Mouse (Mus musculus) left cerebral cortex, postnatal 10 days (tissue): ENCODE measurements around the gene Kcna2. TPM values are rescaled to one million over a fixed set of nuclear protein-coding genes. Genes with fewer than 3 reads are reported as not detected.
A peak's percentile ranks its signal among the peaks of the same experiment; 100 is the strongest.

Source experiments
- DNase-seq, 2 experiments: peaks; one replicate each; pipeline ENCODE4 v3.0.0; 2021 to 2022; ENCODE audit warnings: low spot score in 2 of 2, mixed read lengths in 1 of 2; ENCODE audit errors: extremely low spot score in 1 of 2
- intact Hi-C: fragments of 180-260 bp; cut with DNase I; formaldehyde crosslinking; loops from one replicate; pipeline ENCODE4 v1.15.1; 2025
- total RNA-seq, 2 experiments: library from RNA; stranded (reverse); gene quantifications; 2 replicates each; pipeline ENCODE4 v1.2.3; 2021

The Kcna2 gene
- total RNA-seq, 2 experiments from 2014 or later, result 54.9 to 58.4 TPM

DNA sequence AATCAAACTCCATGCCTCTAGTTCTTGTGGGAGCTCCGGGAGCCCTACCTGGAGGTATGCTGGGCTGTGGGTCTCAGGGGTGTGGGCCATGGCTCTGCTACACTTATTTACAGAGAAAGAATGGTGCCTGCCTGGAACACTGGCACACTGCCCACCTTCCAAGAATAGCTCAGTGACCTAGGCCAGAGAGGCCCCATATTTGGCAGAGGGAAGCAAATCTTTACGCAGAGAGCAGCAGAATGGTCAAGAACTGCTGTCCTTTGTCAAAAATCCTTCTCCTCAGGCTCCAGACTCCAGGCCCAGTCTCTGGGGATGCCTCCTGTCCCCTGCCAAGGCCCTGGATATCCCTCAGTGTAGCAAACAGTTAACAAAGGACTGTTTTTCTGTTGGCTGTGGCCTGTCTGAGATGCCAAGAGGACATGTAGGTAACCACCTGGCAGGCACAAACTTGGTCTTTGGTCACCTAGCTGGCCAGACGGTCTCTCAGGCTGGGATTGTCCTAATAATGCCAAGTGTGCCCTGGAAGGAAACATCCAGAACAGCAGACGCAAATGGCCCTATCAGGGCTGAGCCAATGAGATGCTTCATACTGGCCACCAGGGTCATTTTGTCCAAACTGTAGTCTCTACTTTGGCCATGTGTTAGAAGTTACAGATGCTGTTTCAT is 29.8 kb downstream of the Kcna2 start:
- intact Hi-C loops, result no loop called here
- DNase-seq, result peak in 1 of 2 experiments; percentile 39

DNA sequence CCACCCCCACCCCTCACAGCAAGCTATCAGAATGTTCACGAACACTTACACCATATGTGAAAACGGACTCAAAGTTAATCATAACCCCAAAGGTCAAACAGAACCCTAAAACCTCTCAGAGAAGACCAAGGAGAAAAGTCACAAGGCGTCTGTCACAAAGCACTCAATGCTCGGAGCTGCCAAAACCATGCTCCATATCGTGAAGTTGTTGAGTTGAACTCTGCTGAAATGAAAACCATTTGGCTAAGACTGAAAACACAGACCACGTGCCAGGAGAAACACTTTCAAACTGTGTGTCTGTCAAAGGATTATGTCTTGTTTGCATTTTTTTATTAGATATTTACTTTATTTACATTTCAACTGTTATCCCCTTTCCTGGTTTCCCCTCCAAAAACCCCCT is 30.9 kb downstream of the Kcna2 start:
- DNase-seq, result no peak
- intact Hi-C loops, result no loop called here

DNA sequence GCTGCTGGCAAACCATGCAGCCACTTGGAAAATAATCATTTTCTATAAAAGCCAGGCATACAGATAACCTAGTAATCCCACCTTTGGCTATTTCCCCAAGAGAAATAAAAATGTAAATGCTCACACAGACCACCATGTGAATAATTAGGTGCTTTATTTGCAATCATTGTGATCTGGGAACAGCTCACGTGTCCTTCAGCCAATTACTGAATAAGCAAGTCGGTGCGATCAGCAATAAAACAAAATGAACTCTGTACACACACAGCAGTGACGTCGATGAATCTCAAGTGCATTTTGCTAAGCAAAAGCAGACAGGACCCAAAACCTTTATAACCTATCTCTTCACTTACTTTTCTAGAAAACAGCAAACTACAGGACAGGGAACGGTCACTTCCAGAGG is 31.7 kb downstream of the Kcna2 start:
- intact Hi-C loops, result no loop called here
- DNase-seq, result no peak

DNA sequence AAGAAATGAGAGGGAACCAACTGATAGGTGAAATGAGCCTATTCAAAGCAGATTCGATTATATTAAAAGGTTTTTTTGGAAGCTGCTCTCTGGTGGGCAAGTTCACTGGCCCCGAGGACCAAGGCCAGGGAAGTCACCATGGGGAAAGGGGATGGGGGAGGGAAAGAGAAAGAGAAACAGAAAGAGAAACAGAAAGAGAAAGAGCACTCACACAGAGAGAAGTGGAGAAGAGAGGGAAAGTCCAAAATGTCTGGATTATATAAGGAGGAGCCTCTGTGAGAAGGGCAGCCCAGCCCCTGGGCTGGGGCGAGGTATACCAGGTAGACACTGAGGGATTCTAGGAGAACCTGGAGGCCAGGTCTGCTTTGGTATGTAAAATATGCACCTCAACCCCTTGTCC is 33.5 kb downstream of the Kcna2 start:
- no peak for DNase-seq
- intact Hi-C loops, result no loop called here

DNA sequence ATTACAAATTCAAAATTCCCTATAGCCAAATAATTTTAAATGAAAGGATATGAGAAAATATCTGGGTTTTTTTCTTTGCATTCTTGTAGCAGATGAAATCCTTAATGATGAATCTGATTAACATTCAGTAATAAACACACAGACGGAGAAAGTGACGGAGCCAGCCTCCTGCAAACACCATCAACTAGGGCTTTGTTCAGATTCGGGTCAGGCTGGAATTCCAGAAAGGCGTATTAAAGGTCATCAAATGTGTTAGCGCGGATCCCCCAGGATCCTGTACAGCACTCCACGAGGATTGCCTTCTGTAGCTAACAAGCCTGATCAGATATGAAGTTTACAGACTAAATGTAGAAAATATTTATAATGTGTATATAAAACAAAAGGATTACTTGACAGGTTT is 46.2 kb downstream of the Kcna2 start:
- intact Hi-C loops, result no loop called here
- DNase-seq, result no peak

DNA sequence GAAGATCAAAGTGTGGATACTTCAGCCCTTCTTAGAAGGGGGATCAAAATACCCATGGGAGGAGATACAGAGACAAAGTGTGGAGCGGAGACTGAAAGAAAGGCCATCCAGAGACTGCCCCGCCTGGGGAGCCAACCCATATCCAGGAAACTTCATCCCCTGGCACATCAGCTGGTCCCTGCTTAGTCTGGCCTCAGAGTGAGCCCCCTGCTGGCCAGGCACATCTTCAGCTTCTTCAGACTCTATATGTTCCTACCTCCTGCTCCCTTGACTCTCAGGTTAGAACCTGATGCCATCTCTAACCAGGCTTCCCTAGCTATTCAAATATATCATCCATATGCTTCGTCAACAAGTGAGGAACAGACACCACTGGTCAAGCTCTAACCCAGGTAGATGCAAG is 48.1 kb downstream of the Kcna2 start:
- intact Hi-C loops, result no loop called here
- DNase-seq, result no peak

DNA sequence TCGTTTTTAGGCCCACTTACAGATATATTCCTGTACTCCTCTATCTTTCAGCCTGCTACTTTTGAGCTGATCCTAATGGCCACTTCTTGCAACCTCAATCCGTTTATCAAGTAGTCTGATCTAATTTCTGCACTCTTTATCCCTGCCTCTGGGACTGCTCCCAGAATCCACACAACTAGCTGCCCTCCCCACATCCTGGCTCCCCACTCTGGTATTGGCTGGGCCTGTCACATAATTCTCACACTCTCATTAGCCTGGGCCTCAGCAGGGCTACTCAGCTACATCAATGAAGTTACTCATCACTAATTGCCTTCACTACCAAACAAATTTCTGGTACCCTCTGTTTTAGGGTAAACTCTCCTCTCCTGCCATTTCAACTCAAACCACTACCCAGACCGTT is 49.5 kb downstream of the Kcna2 start:
- intact Hi-C loops, result no loop called here
- DNase-seq, result peak in 1 of 2 experiments; percentile 30

DNA sequence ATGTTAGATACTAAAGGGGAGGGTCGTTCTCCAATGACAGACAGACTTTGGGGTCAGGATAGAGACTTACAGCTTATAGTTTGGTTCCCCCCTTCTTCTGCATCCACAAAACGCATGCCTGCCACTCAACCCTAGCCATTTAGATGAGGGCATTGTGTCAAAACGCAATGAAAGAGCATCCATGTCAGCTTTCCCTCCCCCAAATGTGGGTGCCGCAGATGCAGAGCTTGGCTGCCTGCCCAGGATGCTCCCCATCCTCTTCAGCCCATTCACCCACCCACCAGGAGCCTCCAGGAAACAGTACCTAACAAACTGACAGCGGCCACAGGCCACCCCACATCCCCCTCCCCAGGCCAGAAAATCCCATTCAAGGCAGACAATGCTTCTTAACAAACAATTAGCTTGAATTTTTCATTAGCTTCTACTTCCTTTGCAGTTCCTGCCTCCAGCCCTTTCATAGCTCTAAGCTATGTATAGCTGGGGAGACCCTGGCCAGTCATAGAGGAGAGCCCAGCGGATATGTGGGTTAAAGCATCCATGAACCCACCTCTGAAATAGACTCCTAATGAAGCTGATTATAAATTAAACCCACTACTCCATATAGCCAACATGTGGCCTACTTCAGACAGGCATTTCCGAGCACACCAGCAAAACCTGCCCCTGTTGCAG is 50.1 kb downstream of the Kcna2 start:
- intact Hi-C loops, result no loop called here
- peak in 1 of 2 experiments; percentile 47 for DNase-seq

DNA sequence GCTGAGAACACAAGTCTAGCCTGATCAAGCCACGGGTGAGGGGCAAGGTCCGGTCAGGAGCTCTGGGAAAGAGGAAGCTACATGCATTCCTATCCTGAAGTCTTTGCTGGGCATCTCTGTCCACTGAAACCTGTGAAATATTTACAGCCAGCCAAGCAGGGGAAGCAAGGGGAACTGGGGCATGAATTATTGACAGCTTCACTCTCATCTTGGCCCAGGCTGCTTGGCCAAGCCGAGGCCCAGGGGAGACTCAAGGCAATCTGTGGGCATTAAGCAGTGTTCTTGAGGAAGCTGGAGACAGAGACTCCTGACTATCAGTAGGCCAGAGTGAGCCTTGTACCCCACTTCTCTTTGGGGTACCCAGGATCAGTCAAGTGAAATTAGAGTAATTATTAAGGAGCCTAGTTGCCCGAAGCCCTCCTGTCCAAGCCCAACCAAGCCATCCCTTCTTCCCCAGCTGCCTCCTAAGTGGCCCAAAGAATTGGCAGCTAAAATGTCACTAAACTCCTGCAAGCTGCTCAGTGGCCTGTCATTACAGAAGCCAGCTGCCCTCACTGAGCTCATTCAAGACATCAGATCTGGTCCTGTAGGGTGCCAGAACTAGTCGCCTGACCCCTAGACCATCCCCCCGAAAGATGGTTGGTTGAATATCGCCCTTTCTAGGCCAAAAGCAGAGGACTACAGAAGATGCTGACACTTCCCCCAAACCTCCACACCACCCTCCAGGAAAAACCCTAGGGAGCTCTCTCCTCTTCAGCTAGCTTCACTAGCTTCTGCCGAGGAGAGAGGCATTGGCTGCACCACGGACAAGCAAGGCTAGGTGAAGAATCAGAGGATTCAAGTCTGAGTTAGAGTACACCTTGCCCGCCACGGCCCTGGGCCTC is 53.1 kb downstream of the Kcna2 start:
- DNase-seq, result no peak
- intact Hi-C loops, result no loop called here

DNA sequence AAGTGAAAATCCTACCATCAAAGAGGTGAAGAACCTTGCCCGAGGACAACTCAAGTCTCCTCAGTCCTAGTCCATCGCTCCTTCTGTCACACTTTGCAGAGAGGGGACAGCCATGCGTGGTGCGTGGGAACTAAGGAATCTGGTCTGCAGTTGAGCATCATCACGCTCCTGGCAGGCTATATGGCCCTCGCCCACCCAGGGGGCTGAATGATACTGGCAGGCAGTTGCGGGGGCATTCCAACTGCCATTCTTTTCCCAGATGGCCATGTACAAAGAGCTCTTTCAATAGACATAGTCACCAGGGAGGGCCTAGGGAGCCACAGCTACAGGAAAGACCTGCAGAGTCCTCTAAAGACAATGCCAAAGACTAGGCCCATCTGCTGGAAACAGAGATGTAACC is 57.9 kb downstream of the Kcna2 start:
- intact Hi-C loops, result no loop called here
- DNase-seq, result no peak

DNA sequence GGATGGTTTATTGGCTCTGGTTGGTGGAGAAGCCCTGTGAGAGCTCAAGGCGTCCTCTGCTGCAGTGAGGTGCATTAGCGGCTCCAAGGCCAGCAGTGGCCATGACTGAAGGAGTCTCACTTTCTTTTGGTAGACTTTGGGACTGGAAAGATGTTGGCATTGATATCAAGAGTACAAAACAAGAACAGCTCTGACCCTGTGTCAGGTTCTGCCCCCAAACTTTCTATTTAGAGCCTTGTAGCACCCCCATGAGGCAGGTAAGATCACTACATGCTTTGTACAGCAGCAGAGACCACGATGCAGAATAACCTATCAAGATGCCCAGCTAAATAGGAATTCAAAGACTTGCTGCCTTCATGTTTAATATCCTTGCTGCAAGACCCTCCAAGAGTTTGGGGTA is 58.5 kb downstream of the Kcna2 start:
- intact Hi-C loops, result no loop called here
- no peak for DNase-seq

DNA sequence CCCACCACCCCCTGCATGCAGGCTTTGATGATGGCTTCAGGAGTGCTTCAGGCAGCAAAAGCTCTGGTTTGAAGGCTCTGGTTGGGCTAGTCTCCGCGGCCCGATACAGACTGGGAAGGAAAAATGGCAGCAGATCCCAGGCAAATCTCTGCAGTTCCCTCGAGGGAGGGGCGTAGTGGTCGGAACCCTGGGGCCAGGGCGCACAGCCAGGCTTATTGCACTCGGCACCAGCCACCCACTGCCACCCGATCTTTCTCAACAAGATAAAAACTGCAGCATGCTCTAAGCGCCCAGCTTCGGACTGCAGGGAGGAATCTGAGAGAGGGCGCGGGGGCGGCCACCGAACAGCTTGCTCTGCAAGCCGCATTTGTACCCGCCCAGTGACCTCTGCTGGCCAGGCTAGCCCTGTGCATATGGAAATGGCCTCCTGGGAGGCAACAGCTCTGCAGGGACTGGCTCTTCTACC is 58.9 kb downstream of the Kcna2 start:
- intact Hi-C loops, result loop anchor here (5.0 kb wide), 1 partner anchor 58 kb away; the partner anchor contains the start of gene Kcna2
- peak in 1 of 2 experiments; percentile 65 for DNase-seq

DNA sequence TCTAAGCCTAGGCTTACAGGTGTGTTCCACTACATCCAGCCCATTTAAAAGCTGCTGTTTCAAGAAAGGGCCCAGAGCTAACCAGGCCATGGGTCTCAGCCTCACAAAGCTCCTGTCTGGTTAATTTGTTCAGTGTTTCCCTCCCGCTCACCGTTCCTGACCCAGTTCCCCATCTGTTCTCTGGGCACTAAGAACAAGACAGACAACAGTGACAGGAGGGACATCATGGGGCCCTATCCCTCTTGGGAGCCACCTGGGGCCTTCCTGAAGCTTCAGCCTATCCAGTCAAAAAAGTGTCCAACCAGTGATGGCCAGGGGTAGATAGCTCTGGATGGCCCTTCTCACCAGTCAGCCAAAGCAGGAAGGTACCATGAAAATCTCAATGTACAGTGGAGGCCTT is 61.8 kb downstream of the Kcna2 start:
- no peak for DNase-seq
- intact Hi-C loops, result loop anchor here (5.0 kb wide), 1 partner anchor 60 kb away; the partner anchor contains the start of gene Kcna2

Other genes with a start within 250 kb of the Kcna2 start
- 10 to 100 TPM; 28.0 to 28.1 TPM for gene Kcna3, start 65.0 kb upstream of the Kcna2 start, total RNA-seq
- not detected for gene Kcna10, start 81.9 kb downstream of the Kcna2 start, total RNA-seq
- under 1 TPM in 1 of 2 experiments, not detected in 1; 0.28 TPM for gene Cym, start 120.6 kb downstream of the Kcna2 start, total RNA-seq
- gene A630076J17Rik, start 129.5 kb downstream of the Kcna2 start, total RNA-seq, result not detected
- gene Prok1, start 138.6 kb downstream of the Kcna2 start, total RNA-seq, result not detected
- 10 to 100 TPM; 57.2 to 63.4 TPM for gene Lamtor5, start 177.7 kb downstream of the Kcna2 start, total RNA-seq
- gene Slc16a4, start 190.1 kb downstream of the Kcna2 start, total RNA-seq, result 1 to 10 TPM; 1.8 to 2.3 TPM
- 10 to 100 TPM; 21.3 to 23.3 TPM for gene Rbm15, start 232.5 kb downstream of the Kcna2 start, total RNA-seq